Mouse (Mus musculus) intestine, embryonic 16.5 days (tissue): ENCODE measurements at regions not wholly inside any gene's neighbourhood (a gene's known extent, or its start where the extent isn't known, plus 50 kb on each side); places are given as distances from the start of the nearest gene placed in this dataset.
"Not testable (repeated sequence)": the region's sequence is repeated elsewhere in the genome, so short reads cannot be mapped to it uniquely, and the experiment has no call there.

Experiments used
- ATAC-seq: fragments of 200-750 bp; cut with Nextera tagmentation; 2 replicates; pipeline ENCODE4 v1.8.0; 2017; ENCODE audit warnings: moderate TSS enrichment, moderate library complexity
- H3K27ac ChIP-seq: fragments of 300-500 bp; sonication (generic); 2 replicates; pipeline ENCODE4 v1.5.1; 2014; ENCODE audit warnings: mild to moderate bottlenecking, low read length
- H3K27me3 ChIP-seq: fragments of 300-500 bp; sonication (generic); replicated peaks from 2 replicates; pipeline ENCODE4 v1.6.1; 2014; ENCODE audit warnings: low read length, control low read depth, mixed read lengths; ENCODE audit not compliant: control insufficient read depth, insufficient read depth
- H3K36me3 ChIP-seq: fragments of 300-500 bp; sonication (generic); 2 replicates; pipeline ENCODE4 v1.6.1; 2014; ENCODE audit warnings: low read length, control low read depth; ENCODE audit not compliant: control insufficient read depth, insufficient read depth
- H3K4me1 ChIP-seq: fragments of 300-500 bp; sonication (generic); 2 replicates; pipeline ENCODE4 v1.6.1; 2014; ENCODE audit warnings: low read length, control low read depth, mixed read lengths; ENCODE audit not compliant: control insufficient read depth, insufficient read depth
- H3K4me2 ChIP-seq: fragments of 300-500 bp; sonication (generic); 2 replicates; pipeline ENCODE4 v1.6.1; 2014; ENCODE audit warnings: low read depth, low read length, control low read depth
- H3K4me3 ChIP-seq: fragments of 300-500 bp; sonication (generic); 2 replicates; pipeline ENCODE4 v1.5.1; 2014; ENCODE audit warnings: mild to moderate bottlenecking, low read length
- H3K9ac ChIP-seq: fragments of 300-500 bp; sonication (generic); 2 replicates; pipeline ENCODE4 v1.6.1; 2014; ENCODE audit warnings: low read depth, low read length
- H3K9me3 ChIP-seq: fragments of 300-500 bp; sonication (generic); 2 replicates; pipeline ENCODE4 v1.6.1; 2016; ENCODE audit warnings: low read length, control low read depth; ENCODE audit not compliant: control insufficient read depth
- WGBS: fragments of 180-500 bp; shearing (Covaris S2); extraction: QIAGEN DNeasy Blood & Tissue Kit; methylation state at CpG from one replicate; pipeline ENCODE4 v1.1.7; 2014; 5-methylcytosine and 5-hydroxymethylcytosine counted together

DNA sequence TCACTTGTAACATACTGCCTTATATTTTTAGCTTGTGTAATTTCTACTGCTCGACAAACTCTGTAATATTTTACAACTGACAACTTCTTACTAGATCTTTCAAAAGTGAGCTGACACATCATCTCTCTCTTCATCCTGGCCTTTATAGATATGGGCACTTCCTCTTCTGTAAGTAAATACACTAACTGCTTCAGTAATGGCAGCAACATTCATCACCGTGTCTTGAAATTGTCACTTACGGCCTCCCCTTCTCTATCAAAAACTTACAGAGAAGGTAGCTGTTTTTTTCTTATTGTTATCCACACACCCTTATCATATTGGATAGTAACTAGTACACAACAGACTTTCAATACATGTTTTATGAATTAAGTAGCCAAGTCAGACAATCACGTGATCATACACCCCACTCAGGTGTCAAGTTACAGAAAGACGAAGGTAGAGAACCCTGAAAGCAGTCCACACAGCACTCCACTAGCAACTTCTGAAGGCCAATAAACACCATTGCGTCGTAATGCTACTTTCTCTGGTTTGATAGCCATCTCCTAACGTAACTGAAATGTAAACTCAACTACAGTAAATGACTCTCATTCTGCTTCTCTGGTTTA is 109.5 kb upstream of the Gap43 start:
- WGBS = 81% methylated on average over 8 of the region's 8 CpGs
- H3K27ac ChIP-seq = no peak overlapping the region
- H3K36me3 ChIP-seq = no peaks in the 10 kb centered on the region
- H3K4me2 ChIP-seq = no peak overlapping the region
- H3K9ac ChIP-seq = no peak overlapping the region
- H3K27me3 ChIP-seq = no peaks in the 10 kb centered on the region
- H3K4me1 ChIP-seq = no peaks in the 10 kb centered on the region
- no peaks in the 10 kb centered on the region for H3K9me3 ChIP-seq
- no peak overlapping the region for H3K4me3 ChIP-seq
- no peak for ATAC-seq

DNA sequence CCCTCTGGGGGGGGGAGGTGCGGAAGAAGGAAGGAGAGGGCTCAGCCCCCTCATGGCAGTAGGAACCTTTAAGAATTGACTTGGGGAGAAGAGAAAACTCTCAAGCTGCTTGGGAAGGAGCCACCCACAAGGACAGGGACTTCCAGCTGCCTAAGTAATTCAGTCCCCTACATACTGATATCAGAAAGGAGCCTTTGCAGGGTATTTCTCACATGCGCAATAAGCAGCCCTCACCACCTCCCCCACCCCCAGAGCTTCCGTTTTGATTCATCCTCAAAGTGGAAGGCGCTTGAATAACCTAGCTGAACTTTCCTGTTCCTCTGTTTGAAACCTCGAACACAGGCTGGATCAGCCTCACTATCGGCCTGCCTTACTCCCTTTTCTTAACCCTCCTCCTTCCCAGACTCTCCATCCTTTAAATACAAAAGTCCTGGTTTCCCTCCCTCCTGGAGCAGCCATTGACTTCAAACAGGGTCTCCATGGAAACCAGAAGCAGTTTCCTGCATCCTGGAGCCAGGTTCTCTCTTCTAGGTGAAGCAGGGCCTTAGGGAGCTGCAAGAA is 104.5 kb upstream of the Gap43 start:
- Histone ChIP-seq H3K36me3 (no peaks in the 10 kb centered on the region), H3K9me3 (no peaks in the 10 kb centered on the region), H3K4me1 (no peaks in the 10 kb centered on the region), H3K9ac (no peak overlapping the region), H3K27me3 (no peaks in the 10 kb centered on the region), H3K4me2 (peak overlapping the region; percentile 3; the same call in 1 of the 2 replicates), H3K27ac (no peak overlapping the region), H3K4me3 (no peak overlapping the region)
- ATAC-seq = no peak
- 22% methylated on average over 6 of the region's 6 CpGs for WGBS

DNA sequence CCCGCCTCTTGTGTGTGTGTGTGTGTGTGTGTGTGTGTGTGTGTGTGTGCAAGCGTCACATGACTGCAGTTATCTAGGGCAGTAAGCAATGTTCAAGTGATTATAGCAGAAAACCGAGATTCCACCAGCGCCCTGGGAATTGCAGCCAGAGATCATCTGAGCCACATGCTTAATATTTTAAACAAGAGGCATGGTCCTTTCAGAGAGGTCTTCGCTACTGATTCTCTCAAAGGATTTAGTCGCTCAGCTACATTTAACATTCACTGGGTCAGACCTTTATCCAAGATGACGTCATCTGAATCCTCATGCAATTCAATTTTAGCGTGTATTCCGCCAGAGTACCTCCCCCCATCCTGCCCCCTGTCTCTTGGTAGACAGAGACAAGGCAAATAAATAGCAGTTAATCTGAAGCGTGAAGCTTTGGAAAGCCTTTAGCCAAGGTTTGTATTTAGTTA is 104.0 kb upstream of the Gap43 start:
- Histone ChIP-seq H3K27me3 (no peaks in the 10 kb centered on the region), H3K9me3 (no peaks in the 10 kb centered on the region), H3K4me2 (peak overlapping the region; percentile 3; the same call in 1 of the 2 replicates), H3K36me3 (no peaks in the 10 kb centered on the region), H3K9ac (no peak overlapping the region), H3K27ac (no peak overlapping the region), H3K4me1 (no peaks in the 10 kb centered on the region), H3K4me3 (no peak overlapping the region)
- WGBS = 47% methylated on average over 10 of the region's 10 CpGs
- no peak for ATAC-seq

DNA sequence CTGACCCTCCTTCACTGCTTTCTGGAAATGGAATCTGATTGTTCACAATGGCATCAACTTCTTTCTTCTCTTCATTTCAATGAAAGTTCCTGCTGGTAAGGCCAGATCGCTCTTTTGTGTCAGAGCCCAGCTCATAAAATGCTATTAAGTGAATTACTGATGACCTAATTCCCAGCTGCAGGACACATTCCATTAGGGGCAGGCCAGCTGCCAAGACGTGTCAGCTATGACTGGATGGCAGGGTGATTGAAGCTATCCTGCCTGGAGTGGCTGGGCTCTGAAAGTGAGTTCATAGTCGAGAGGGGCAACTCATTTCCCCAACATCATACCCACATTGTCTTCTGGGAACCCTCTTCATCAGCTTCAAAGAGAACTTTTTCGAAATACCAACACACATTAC is 100.4 kb upstream of the Gap43 start:
- Histone ChIP-seq H3K36me3 (no peaks in the 10 kb centered on the region), H3K9ac (no peak overlapping the region), H3K4me3 (no peak overlapping the region), H3K27ac (no peak overlapping the region), H3K4me1 (no peaks in the 10 kb centered on the region), H3K4me2 (no peak overlapping the region), H3K9me3 (no peaks in the 10 kb centered on the region), H3K27me3 (no peaks in the 10 kb centered on the region)
- WGBS = 49% methylated on average over 4 of the region's 4 CpGs
- ATAC-seq = no peak

DNA sequence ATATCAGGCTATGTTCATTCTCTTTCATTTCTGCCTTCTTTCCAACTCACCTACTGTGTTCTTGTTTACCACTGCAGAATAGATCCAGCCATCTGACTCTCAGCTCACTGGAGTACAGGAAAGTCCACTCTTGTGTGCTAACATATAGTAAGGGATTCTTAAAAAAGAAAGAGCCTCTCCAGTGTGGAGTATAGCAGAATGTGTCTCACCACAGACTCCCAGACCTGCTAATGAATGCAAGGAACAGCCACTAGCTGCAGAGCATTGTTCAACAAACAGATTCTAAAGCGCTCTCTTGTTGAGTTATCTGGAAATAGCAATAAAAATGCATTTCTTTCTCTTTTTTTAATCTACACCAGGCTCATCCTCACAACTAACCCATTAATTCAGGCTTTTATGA is 91.1 kb upstream of the Gap43 start:
- no peak overlapping the region for H3K4me2 ChIP-seq
- WGBS = 89% methylated on average over 1 of the region's 1 CpGs
- H3K36me3 ChIP-seq = no peaks in the 10 kb centered on the region
- ATAC-seq = no peak
- no peak overlapping the region for H3K4me3 ChIP-seq
- no peak overlapping the region for H3K27ac ChIP-seq
- H3K9ac ChIP-seq = no peak overlapping the region
- H3K4me1 ChIP-seq = no peaks in the 10 kb centered on the region
- H3K27me3 ChIP-seq = no peaks in the 10 kb centered on the region
- no peaks in the 10 kb centered on the region for H3K9me3 ChIP-seq

DNA sequence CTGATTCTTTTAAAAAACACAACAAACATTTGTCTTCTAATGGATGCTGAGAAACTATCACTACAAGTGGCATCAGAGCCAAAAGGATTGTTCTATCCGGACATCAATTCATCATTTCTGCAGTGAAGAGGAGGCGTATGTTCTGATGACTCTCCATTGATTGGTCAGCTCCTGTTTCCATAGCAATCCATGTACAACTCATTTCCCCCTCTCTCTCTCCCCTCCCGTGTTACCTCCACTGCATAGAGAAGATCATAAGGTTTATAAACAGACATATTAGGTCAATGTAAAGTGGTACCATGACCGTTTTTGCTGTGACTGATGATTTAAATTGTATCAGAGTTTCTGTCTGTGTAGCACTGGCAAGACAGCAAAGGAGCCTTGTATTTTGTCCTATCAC is 76.2 kb upstream of the Gap43 start:
- 75% methylated on average over 4 of the region's 4 CpGs for WGBS

DNA sequence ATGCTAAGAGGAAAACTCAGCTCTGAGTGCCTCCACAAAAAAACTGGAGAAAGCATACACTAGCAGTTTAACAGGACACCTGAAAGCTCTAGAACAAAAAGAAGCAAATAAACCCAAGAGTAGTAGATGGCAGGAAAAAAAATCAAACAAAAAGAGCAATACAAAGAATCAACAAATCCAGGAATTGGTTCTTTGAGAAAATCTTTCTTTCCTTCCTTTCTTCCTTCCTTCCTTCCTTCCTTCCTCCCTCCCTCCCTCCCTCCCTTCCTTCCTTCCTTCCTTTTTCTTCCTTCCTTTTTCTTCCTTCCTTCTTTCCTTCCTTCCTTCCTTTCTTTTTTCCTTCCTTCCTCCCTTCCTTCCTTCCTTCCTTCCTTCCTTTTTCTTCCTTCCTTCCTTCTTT is 71.6 kb upstream of the Gap43 start:
- H3K4me2 ChIP-seq, H3K27ac ChIP-seq, H3K9ac ChIP-seq, H3K9me3 ChIP-seq, H3K36me3 ChIP-seq, H3K4me3 ChIP-seq, H3K27me3 ChIP-seq, ATAC-seq, H3K4me1 ChIP-seq: not testable (repeated sequence)

More for the DNA sequence above, 76.2 kb upstream of the Gap43 start:
- Histone ChIP-seq H3K4me1 (no peaks in the 10 kb centered on the region), H3K9ac (no peak overlapping the region), H3K4me3 (no peak overlapping the region), H3K9me3 (no peaks in the 10 kb centered on the region), H3K36me3 (no peaks in the 10 kb centered on the region), H3K27me3 (no peaks in the 10 kb centered on the region), H3K4me2 (no peak overlapping the region), H3K27ac (no peak overlapping the region)
- ATAC-seq = no peak

DNA sequence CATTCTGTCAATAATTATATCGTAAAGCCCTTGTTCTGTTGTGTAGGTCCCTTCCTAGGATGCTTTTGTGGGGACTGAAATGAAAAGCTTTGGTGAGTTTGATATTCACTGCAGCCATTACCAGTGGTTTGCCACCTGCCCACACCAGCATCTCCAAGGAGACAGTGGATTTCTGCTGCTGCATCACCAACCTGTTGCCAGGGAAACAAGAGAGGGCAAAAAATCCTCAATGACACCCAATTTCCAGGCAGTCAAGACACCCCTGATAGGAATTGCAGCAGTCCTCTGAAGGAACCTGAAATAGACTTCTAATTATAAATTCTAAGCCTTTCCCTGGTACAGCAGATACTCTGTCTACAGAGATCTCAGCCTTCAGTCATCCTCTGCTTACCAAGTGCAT is 56.1 kb upstream of the Gap43 start:
- no peak overlapping the region for H3K27ac ChIP-seq
- no peaks in the 10 kb centered on the region for H3K36me3 ChIP-seq
- ATAC-seq = no peak
- H3K4me3 ChIP-seq = no peak overlapping the region
- no peak overlapping the region for H3K9ac ChIP-seq
- 82% methylated on average over 1 of the region's 1 CpGs for WGBS
- H3K27me3 ChIP-seq = no peaks in the 10 kb centered on the region
- H3K9me3 ChIP-seq = no peaks in the 10 kb centered on the region
- no peak overlapping the region for H3K4me2 ChIP-seq
- H3K4me1 ChIP-seq = no peaks in the 10 kb centered on the region
